Mouse (Mus musculus): ENCODE measurements around the gene Nat8f6.
"Not testable (repeated sequence)": the region's sequence is repeated elsewhere in the genome, so short reads cannot be mapped to it uniquely, and the experiment has no call there.

The Nat8f6 gene

DNA sequence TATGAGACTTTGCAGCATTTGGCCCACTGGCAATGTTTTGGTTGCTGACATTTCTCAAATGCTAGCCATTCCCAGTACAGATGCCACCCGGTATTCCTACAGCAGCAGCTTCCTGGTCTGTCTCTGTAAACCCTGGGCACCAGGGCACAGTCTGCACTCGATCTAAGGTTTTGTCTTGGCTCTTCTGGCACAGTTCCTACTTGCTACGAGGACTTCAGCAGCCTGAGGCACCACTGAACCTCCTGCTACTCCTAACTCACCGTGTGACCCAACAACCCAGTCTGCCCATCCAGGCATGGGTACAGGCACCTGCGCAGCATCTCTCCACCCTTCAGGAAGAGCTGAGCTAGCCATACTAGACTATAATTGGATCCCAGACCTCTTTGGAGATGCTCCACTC lies 15.3 kb upstream of the Nat8f6 start:
- in situ Hi-C loops (cut with MboI), result not testable (repeated sequence)

DNA sequence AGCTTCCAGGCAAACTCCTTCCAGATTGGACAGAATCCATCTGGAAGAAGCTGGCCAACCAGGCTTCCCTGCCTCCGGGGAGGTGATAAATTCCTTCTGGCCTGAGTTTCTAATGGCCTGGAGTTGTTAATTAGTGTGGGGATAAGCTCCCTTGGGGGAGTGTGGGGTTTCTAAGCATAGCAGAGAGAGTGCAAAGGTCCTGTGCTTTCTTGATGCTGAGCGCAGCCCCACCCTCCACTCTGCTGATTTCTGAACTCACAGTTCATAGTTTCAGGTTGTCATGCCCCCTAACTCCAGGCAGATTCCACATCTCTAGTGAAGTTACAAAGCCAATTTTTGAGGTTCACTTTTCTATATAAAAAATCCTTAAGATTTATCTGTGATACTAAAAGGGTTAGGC lies 14.3 kb upstream of the Nat8f6 start:
- in situ Hi-C loops (cut with MboI), result not testable (repeated sequence)

DNA sequence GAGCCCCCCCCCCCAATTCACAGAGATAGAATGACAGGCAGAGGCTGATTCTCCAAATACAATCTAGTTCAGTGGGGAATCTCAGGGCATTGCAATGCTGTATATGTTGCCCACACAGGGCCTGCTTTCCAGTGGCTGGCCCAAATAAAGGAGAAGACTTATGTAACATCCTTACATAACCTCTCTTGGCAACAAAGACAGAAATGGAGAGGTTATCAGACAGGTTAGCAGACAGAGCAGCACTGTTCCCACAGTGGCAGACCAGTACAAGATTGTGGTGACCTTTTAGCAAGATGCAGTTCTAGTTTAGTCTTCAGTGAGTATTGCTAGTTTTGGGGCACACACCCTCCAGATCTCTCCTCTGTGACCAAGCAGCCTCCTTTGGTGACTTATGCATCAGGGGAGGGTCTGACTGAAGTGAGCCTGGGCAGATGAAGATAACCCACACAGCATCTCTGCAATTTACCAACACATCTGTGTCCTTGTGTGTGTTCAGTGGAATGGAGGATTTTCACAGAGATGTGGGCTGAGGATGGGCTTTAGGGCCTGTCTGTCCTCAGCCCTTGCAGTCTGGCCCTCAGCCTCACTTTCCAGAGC lies 13.8 kb upstream of the Nat8f6 start:
- in situ Hi-C loops (cut with MboI), result not testable (repeated sequence)

DNA sequence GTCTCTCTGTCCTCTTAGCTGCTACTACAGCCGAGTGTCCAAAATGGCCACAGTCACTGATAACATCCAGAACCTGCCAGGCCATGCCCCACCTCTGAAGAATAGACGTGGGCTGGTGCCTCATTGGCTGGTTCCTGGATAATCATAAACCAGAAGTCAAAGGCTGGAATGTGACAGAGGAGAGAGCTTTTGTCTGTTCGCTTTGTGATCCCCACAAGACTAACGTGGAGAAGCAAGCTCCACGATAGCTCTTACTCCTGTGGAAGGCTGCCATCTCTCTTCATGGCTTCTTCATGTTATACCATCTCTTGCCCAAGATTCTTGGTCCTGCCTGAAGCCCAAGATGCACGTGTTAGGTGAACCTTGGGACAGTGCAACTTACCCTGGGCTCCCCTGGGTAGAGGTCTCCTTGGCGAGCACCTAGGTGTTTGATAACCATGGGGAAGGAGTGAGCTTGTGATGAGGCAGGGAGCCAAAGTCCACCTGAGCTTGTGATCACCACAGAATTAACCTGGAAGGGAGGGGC lies 11.1 kb upstream of the Nat8f6 start, which contains the start of gene Nat8:
TSS of gene Nat8 (minus strand) at position 287 of the 526 bp plus-strand sequence.
- in situ Hi-C loops (cut with MboI), result no loop called here

DNA sequence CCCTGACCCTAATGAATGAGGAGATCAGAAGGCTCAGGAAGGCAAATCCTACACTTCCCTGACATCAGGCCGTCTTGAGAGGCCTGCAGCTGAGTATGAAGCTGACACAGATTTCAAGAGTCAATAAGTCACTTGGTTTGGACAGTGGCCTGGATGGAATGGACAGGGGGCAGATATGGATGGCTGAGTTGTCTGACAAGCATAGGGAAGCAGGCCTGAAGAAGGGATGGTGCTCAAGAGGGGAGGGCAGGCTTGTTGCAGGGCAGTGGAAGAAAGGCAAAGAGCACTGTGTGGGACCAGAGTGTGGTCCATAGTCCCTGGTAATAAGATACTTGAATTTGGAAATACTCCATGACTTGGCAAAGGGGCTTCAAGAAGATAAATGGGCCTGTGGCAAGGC lies 8.7 kb upstream of the Nat8f6 start:
- in situ Hi-C loops (cut with MboI), result no loop called here

DNA sequence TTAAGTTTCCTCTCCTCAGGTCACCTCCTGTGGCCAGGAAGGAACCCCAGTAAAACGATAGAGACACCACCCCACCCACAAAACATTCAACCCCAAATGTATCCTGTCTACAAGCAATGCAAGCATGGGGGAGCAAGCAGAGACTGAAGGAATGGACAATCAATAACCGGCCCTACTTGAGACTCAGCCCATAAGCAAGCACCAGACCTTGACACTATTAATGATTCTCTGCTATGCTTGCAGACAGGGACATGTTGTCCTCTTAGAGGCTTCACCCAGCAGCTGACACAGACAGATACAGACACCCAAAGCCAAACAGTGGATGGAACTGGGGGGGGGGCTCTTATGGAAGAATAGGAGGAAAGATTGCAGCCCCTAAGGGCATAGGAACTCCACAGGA lies 5.1 kb upstream of the Nat8f6 start:
- in situ Hi-C loops (cut with MboI), result no loop called here

DNA sequence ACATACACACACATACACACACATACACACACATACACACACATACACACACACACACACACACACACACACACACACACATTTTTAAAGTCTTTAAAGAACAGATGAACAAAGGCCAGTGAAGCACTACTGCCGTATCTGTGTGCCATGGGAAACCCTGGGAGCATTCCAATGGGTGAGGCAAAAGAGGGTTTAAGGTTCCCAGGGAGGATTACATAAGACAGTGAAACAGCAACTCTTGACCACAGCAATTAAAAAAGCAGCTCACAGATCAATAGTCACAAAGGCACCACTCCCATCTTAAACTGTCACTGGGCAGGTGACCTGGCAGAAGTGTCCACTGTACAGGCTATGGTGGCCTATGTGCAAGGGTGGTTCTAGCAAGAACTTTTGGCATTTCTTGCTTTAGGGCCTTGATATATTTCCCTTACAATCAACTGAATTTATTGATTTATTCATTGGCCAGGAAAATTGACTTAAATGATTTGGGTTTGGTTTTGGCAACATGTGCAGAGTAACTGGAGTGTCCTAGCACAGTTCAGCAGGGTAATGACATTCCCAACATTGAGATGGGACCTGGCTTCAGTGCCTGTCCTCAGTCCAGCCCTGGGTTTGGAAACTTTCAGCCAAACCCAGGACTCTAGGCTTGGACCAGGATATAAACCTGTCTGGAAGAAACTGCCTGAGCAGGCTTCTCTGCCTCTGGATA lies 2.8 kb upstream of the Nat8f6 start:
- in situ Hi-C loops (cut with MboI), result no loop called here

DNA sequence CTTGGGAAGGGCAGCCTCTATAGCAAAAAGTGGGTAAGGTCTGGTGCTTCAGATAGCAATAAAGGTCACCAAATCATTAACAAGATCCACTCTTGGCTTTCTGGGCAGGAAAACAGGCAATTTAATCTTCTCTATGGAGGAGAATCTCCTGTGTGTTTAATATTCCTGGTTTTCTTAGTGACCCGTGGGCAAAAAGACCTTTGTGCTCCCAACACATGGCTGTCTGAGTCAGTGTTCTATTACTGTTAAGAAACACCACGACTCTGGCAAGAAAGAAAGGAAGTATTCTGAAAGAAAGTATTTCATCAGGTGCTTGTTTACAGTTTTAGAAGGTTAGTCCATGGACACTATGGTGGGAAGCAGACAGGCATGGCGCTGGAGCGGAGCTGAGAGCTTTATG lies 1.5 kb upstream of the Nat8f6 start:
- in situ Hi-C loops (cut with MboI), result no loop called here

DNA sequence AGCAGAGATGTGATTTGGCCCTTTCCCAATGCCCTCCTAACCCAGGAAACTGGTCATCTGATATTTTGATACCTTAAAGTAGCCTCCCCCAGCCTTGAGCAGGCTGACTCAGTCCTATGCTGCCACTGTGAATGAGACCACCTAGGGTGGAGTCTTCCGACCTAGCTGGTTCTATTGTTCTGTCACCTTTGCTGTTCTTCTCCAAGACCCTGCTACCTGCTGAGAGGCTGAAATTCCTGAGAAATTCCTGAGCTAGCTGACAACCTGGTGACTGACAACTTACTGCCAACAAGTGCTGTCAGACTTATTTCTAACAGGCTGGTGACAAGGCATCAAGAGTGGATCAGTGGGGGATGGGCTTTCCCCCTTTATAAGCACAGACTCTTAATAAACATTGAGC lies 2.4 kb downstream of the Nat8f6 start:
- in situ Hi-C loops (cut with MboI), result no loop called here

DNA sequence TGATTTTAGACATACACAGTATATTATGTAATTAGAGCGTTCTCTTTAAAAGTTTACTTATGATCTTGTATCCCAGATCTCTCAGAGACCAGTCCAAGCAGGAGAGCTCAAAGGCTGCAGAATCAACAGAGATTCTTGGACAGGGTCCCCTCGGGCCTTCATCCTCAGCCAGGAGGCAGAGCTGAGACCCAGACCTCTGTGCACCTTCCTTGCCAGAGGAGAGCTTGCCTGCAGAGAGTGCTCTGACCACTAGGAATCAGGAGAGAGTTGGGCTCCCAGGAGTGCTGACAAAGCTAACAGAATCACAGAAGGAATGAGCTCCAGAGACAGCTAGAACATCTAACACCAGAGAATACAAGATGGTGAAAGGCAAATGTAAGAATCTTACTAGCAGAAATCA lies 7.4 kb downstream of the Nat8f6 start:
- in situ Hi-C loops (cut with MboI), result no loop called here

DNA sequence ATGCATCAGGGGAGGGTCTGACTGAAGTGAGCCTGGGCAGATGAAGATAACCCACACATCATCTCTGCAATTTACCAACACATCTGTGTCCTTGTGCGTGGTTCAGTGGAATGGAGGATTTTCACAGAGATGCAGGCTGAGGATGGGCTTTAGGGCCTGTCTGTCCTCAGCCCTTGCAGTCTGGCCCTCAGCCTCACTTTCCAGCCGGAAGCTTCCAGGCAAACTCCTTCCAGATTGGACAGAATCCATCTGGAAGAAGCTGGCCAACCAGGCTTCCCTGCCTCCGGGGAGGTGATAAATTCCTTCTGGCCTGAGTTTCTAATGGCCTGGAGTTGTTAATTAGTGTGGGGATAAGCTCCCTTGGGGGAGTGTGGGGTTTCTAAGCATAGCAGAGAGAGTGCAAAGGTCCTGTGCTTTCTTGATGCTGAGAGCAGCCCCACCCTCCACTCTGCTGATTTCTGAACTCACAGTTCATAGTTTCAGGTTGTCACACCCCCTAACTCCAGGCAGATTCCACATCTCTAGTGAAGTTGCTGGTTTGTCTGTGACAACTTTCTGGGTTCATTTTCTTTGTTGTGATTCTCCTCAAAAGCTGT lies 9.7 kb downstream of the Nat8f6 start:
- in situ Hi-C loops (cut with MboI), result not testable (repeated sequence)

DNA sequence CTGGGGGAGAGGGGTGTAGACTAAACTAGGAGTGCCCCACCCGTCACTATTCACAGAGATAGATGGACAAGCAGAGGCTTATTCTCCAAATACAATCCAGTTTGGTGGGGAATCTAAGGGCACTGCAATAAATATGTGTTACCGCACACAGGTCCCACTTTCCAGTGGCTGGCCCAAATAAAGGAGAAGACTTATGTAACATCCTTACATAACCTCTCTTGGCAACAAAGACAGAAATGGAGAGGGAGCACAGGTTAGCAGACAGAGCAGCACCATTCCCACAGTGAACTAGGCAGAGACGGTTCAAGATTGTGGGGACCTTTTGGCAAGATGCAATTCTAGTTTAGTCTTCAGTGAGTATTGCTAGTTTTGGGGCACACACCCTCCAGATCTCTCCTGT lies 10.2 kb downstream of the Nat8f6 start:
- in situ Hi-C loops (cut with MboI), result not testable (repeated sequence)

DNA sequence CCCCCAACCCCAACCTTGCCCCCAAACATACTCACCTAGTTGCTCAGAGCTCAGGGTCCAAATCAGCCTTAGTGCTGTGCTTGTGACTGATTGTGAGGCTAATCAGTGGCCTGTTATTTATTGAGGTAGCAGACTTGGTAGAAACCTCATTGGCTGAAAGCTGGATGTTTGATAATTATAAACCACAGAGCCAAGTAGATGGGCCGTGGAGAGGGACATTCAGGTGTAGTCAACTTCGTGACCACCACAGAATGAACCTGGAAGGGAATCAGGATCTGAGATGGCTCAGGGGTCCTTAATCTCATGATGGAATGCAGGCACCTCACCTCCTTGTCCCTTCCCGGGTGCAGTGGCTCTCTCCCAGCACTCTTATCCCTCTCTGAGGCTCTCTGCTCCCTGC lies 11.0 kb downstream of the Nat8f6 start:
- in situ Hi-C loops (cut with MboI), result not testable (repeated sequence)

DNA sequence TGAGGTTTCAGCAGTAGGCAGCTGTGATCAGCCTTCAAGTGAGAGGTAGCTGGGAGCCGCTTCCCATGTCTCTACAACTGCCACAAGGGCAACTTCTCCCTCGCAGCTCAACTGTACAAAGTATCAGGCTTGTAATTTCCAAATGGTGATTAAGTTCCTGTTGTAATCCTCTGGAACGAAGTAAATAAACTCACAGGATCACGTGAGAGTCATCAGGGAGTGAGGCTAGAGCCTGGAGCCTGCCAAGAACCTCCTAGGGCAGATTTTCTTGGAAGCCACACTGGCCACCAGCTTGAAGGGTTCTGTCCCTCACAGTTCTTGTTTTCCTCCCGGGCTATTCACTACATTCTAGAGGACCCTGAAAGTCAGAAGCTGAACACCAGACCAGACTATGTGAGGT lies 17.6 kb downstream of the Nat8f6 start:
- in situ Hi-C loops (cut with MboI), result not testable (repeated sequence)

DNA sequence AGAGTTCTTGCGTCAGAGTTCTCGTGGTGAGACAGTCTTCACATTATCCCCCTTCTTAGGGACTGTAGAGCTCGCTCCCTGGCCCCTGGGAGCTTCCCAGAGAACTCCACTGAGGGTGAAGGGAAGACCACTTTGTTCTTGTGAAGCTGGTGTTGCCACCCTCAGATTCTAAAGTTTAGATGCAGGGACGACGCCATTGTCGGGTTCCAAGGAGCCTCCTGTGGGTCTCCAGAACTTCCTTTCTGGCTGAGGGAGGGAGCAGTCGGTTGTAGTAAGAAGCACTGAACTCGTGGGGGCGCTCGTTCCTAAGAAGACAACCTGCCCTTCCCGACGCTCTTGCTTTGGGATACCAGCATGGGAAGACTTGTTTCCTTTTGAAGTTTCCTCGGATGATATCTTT lies 55.2 kb downstream of the Nat8f6 start, which contains the start of gene Nat8f3:
TSS of gene Nat8f3 (minus strand) at position 223 of the 400 bp plus-strand sequence.
- in situ Hi-C loops (cut with MboI), result not testable (repeated sequence)

DNA sequence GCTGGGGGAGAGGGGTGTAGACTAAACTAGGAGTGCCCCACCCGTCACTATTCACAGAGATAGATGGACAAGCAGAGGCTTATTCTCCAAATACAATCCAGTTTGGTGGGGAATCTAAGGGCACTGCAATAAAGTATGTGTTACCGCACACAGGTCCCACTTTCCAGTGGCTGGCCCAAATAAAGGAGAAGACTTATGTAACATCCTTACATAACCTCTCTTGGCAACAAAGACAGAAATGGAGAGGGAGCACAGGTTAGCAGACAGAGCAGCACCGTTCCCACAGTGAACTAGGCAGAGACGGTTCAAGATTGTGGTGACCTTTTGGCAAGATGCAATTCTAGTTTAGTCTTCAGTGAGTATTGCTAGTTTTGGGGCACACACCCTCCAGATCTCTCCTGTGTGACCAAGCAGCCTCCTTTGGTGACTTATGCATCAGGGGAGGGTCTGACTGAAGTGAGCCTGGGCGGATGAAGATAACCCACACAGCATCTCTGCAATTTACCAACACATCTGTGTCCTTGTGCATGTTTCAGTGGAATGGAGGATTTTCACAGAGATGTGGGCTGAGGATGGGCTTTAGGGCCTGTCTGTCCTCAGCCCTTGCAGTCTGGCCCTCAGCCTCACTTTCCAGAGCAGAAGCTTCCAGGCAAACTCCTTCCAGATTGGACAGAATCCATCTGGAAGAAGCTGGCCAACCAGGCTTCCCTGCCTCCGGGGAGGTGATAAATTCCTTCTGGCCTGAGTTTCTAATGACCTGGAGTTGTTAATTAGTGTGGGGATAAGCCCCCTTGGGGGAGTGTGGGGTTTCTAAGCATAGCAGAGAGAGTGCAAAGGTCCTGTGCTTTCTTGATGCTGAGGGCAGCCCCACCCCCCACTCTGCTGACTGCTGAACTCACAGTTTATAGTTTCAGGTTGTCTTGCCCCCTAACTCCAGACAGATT lies 57.4 kb downstream of the Nat8f6 start:
- in situ Hi-C loops (cut with MboI), result not testable (repeated sequence)

DNA sequence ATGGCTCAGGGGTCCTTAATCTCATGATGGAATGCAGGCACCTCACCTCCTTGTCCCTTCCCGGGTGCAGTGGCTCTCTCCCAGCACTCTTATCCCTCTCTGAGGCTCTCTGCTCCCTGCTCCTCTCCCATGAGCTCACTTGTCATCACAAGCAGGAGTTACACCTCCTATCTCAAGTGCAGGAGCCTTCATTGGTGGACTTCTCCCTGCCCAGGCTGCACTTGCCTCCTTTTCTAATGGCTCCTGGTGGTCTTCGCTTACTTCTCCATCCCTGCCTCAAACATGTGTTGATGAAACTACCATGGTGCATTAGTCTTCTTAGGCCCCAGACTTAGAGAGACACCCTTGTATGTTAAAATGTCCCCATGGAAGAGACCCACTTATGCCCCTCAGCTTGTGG lies 58.1 kb downstream of the Nat8f6 start:
- in situ Hi-C loops (cut with MboI), result not testable (repeated sequence)
